Mouse (Mus musculus) layer of hippocampus, postnatal 14 days (tissue): ENCODE measurements around the gene 2310039H08Rik. TPM values are rescaled to one million over a fixed set of nuclear protein-coding genes. Genes with fewer than 3 reads are reported as not detected.
A peak's percentile ranks its signal among the peaks of the same experiment; 100 is the strongest.
"Not testable (repeated sequence)": the region's sequence is repeated elsewhere in the genome, so short reads cannot be mapped to it uniquely, and the experiment has no call there.

Experiments
- DNase-seq, 2 experiments: peaks; one replicate each; pipeline ENCODE4 v3.0.0; 2021 to 2022; ENCODE audit warnings: low spot score in 2 of 2, mixed read lengths in 1 of 2
- total RNA-seq, 2 experiments: library from RNA; stranded (reverse); gene quantifications; 2 replicates each; pipeline ENCODE4 v1.2.3; 2021

The 2310039H08Rik gene
- total RNA-seq, 2 experiments from 2014 or later, result 12.0 to 12.5 TPM

DNA sequence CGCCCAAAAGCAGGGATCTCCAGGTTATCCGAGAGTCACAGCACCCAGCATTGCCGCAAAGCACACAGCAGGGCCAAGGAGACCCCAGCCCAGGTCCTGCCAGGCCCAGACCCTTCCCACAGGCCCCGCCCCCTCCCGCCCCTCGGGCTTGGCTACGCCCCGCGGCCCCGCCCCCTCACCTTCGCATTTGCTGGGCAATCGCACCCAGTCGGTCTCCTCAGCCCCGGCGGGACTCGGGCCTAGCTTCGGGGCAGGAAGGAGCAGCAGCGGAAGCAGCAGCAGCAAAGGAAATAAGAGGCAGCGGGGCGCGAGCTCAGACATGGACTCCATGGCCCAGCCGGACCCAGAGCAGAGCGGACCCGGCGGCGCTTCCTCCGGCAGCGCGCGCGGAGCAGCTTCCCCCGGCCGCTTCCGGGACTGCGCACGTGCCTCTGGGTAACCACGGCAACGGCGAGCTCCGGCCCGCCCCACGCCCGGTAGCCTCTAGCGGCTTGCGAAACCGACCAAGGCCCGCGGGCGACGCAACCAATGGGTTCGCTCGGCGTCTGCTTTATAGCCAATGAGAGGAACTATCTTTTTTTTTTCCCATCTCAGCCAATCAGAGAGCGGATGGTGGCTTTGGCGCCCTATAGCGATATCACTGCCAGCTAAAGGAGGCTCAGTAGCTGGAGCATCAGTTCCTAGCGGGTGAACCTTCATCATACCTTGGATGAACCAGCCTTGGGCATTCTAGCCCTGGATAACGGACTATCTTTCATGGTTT lies 20.5 kb upstream of the 2310039H08Rik start, which contains the start of gene Cnpy3:
TSS of gene Cnpy3 (minus strand) at position 421 of the 763 bp plus-strand sequence.
- peak; percentile 97 to 98 for DNase-seq

DNA sequence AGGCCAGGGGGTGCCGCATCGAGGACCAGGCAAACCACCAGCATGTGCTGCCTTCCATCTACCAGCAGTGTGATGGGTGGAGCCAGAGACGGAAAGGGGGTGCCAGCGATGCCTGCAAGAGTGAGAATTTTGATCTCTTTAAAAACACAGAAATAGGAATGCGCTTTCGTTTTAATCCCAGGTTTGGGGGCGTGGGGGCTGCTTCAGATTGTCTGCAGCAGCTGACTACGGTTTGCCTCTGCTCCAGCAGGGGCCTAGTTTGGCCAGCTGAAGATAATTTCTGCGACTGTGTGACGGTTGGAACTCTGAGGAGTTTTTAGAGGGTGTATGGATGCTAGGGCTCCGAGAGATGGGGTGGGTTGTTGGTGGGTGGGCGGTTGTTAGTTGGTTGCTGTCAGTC lies 13.7 kb upstream of the 2310039H08Rik start:
- DNase-seq, result no peak

DNA sequence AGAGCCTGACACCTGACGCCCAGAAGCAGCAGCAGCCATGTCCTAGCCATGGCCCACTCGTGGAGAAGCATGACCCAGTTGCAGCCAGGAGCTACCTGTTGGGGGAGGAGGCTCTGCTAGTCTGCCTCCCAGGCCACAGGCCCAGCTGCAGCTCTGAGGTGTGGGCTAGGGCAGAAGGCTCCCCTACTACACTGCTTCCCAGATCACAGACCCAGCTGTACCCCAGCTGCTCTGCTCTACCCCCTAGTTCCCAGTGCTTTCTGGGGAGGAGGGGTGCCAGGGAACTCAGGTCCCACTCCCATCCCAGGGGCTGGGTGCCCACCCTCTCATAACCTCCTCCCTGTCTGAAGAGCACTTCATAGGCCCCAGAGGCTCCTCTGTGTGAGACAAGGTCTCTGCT lies 8.9 kb upstream of the 2310039H08Rik start, which contains the start of gene Ptcra:
TSS of gene Ptcra (minus strand) at position 169 of the 400 bp plus-strand sequence.
- DNase-seq, result no peak

DNA sequence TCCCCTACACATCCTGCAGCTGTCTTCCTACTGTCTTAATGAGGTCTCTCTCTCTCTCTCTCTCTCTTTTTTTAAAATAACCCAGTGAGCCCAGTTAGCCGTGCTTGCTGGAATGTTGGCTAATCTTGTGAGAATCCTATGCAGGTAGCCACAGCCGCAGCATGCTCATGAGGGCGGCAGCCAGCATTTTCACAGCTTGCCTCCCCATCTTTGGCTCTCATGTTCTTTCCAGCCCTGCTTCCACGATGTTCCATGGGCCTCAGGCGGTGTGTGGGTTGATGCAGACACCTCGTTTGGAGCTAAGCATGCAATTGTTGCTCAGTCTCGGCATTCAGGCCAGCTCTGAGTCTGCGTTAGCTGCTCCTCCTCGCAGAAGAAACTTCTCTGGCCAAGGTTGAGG lies 7.5 kb upstream of the 2310039H08Rik start:
- DNase-seq, result not testable (repeated sequence)

DNA sequence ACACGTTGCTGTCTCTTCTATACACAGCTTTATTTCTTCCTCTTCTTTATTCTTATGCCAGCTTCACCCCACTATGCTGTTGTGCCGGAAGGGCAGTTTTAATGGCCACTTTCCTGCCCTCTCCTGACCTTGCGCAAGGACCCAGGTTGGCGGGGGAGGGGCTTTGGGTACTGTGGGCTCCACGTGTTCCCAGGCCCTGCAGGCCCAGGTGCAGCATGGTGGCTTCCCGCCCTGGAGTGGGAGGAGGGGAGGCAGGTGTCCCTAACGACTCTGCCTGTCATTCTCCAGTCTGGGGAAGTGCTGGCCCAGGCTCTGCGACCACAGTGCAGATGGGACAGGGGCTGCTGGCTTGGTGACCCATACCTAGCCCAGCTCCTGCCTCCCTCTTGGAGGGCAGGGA lies 4.6 kb upstream of the 2310039H08Rik start:
- no peak for DNase-seq

DNA sequence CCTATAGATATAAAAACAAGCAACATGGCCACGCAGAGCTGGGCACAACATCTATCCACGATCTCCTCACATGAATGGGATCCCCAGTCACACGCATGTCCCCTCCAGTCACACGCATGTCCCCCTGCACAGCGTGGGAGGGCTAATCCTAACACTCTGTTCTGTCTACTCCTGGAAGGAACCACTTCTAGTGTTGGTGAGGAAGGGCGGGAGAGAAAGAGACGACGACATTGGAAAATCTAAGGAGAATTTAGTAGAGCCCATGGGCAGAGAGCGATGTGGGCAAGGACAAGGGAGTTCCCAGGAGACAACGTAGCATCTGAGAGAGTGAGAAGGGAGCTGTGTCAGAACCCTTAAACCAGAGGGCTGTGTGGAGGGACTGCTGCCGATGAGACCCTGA lies 1.9 kb upstream of the 2310039H08Rik start:
- DNase-seq, result no peak

DNA sequence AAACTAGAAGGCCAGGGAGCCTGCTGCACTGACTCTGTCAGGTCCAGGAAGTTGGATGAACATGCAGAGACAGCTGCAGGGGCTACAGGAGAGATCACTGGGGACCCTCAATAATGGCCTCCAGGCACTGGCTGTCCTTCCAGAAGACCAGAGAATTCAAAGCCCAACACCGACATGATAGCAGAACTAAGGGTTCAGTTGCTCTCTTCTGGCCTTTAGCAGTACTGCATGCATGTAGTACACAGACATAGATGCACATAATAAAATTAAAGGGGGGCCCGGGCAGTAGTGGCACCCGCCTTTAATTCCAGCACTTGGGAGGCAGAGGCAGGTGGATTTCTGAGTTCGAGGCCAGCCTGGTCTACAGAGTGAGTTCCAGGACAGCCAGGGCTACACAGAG lies 1.4 kb upstream of the 2310039H08Rik start:
- DNase-seq, result no peak

DNA sequence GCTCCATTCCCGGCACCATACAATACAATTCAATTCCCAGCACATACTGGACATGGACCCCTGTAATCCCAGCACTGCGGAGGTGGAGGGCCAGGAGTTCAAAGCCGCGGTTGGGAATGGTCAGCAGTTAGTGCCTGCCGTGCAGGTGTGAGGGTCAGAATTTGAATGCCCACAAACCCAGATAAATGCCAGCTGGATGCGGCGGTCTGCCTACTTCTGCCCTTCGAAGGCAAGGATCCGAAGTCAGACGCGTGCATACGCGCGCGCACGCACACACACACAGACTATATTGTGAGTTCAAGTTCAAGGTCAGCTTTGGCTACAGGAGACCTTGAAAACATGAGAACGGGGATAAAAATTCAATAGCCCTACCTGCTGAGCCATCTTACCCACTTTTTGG lies 819 bp upstream of the 2310039H08Rik start:
- DNase-seq, result no peak

DNA sequence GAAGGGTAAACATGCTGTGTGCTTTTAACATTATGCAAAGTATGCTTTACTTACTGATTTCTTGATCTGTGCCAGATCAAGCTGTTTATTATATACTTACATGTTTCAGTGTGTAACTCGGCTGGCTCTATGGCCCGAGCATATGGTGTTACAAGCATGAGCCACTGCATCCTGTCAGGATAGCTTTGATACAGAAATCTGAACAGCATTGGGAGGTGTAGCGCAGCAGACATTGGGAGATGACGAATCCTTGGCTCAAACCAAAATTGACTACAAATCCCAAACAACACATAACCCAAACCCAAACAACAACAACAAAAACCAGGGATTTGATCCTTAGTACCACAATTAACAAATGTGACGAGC lies 414 bp upstream of the 2310039H08Rik start:
- DNase-seq, result no peak

DNA sequence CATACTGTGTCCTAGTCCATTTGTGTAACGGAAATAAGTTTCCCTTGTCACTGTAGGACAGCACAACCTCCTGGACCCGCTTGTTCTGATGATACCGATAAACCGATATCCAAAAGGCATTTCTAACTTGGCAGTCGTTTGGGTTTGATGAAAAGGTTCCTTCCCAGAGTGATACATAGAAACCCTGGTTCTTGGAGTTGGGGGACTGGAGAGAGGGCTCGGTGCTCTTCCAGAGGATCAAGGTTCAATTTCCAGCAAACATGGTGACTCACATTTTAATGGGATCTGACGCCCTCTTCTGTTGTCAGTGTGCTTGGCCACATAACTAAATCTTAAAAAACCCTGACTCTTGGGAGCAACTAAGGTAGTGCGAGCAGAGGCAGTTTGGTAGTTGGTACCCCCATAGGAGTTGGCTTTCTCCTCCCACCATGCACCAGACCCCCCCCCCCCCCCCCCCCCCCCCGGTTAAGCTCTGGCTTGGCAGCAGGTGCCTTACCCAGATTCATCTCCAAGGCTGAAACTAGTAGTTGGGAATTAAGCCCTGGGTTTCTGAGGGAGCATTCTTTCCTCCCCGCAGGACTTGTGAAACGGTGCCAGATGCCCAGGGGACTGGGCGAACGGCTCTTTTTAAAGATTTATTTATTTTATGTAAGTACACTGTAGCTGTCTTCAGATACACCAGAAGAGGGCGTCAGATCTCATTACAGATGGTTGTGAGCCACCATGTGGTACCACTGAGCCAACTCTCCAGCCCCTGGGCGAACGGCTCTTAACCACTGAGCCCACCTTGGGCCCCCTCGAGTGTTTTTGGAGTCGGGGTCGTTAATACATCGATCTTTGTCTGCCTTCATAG lies 1.1 kb downstream of the 2310039H08Rik start:
- DNase-seq, result no peak

DNA sequence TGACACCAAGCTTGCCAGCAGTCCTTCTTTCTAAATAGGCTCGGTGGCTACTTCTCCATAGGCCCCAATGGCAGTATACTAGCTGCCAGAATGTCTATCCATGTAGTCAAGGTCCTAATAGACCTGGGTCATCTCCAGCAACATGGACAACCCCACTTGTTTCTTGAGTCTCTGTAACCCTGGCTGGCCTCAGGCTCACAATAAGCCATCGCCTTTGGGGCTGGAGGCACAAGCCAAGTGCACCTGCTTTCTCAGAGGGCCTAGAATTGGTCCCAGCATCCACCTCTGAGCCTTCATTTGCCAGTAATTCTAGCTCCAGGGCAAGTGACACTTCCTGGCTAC lies 1.7 kb downstream of the 2310039H08Rik start:
- no peak for DNase-seq

DNA sequence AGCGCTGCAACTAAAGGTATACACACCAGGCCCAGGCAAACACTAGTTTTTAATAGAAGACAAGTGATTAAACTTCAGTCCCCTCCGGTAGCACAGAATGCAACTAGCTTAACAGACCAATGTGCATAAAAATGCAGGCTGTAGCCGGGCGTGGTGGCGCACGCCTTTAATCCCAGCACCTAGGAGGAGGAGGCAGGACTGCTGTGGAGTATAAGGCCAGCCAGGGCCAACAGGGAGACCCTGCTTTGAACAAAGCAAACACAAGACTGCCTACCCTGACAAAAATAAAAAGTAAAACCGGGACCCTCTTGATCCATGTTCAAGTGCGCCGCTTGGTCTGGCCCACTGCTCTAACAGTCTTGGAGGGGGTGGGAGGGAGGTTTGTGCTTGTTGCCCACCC lies 2.6 kb downstream of the 2310039H08Rik start:
- no peak for DNase-seq

DNA sequence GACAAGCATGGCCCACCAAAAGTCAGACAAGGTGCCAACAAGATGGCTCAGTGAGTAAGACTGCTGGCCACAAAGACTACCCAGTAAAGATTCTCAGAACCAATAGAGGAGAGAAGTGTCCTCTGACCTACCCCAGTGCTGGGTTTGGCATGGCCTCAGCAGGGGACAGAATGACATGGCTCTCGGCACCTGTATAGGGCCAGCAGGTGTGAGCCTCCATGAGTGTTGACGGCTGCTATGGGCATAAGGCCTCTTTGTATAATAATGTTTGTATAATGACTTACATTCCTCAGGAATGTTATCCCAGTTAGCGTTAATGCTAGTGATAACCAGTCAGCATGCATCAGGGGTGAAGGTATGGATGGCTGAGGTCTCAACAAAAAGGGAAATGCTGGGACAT lies 3.7 kb downstream of the 2310039H08Rik start:
- DNase-seq, result no peak

DNA sequence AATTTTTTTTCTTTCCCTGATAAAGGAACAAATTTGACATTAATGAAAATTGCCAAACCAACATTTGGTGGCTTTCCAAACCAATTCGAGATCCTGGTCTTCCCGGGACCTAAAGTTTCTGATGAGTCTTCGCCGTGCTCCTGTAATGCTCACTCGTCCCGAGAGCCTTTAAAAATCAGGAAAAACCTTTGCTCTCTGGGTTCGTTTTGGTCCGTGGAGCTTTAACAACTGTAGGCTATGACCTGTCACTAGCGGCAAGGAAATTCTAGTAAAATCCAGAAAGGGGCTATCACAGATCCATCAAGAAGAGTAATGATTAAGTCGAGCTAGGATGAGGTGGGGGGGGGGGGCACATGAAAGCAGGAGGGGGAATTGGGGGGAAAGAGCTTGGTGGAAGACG lies 9.4 kb downstream of the 2310039H08Rik start:
- DNase-seq, result no peak

DNA sequence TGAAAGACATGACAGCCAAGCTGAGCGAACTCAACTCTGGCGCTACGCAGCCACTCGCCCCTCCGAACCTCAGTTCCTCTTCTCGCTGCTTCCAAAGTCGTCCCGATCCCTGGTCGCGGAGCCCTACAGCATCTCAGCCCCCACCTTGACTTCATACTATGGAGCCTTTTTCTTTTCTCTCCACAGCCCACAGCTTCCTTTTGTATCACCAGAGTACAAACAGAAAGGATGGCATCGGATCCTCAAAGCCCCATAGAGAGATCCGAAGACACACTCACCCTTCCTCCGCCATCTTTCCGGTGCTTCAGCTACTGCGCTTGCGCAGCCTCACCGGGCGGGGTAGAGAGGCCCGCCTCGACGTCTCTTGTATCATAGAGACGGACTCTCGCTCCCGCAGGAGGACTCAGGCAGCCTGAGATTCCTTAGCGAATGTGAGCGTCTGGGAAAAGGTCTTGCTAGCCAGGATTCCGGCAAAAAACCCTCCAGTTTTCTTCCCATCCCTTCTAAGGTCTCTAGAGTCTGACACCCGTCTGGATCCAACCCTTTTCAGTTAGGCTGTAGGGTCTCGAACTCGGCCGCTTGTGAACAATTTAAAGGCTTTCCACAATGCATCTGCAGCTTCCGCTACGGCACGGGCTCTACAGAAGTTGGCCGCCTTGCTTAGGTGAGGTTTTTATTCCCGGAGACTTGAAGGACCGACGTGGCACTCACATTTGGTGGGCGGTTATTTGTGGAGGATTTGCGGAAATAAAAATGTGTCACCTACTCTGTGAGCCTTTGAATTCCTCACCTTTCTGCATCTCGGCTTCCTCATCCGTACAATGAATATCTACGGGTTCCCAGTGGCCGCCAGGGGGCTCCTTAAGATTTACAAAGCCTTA lies 10.1 kb downstream of the 2310039H08Rik start, which contains the start of gene Rpl7l1:
TSS of gene Rpl7l1 (minus strand) at position 332 of the 881 bp plus-strand sequence.
- DNase-seq, result peak; percentile 92 to 93

DNA sequence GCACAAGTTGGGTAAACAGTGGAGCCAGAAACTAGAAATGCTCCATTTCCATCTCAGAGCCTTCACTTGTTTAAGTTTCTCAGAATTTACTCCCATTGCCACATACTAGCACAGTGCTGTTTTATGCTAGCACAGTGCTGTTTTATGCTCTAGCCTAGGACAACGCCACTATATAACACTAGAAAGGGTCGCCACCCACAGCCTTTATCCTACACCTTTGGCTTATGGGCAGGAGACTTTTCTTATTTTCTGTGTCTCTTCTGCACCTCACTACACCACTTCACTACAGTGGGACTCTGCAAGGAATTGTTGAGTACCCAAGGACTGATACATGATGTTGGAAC lies 10.8 kb downstream of the 2310039H08Rik start:
- DNase-seq, result no peak

DNA sequence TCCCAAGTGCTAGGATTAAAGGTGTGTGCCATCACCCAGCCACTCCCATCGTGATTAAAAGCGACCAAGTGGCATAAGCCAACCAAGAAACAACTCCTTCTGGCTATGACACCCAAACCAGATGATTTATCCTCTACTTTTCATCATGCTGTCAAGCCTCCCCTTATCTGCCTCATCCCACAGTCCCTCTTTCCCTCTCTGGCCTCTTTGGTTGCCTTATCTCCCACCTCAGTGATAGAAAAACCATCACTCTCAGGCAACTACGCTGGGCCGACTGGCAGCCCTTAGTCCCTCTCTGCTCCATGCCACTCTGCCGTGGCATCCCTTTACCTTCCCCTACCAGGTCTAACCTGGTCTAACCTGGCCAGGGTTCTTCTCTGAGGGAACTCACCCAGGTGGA lies 14.5 kb downstream of the 2310039H08Rik start:
- no peak for DNase-seq

DNA sequence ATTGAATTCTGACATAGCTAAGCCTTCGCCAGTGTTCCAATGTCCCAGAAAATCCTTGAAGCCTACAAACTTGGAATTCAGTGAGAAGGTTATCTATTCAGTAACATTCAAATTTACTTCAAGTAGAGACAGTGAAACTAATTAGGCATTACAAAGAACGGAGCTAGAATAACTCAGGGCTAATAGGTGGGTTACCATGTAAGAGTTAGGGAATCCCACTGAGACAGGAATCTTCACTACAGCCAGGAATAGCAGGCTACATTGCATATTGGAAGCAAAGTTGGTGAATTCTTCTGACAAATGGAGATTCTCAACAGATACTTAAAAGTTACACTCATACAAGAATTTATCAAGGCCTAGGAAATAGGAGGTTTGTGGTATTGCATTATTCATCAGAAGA lies 15.5 kb downstream of the 2310039H08Rik start:
- not testable (repeated sequence) for DNase-seq

DNA sequence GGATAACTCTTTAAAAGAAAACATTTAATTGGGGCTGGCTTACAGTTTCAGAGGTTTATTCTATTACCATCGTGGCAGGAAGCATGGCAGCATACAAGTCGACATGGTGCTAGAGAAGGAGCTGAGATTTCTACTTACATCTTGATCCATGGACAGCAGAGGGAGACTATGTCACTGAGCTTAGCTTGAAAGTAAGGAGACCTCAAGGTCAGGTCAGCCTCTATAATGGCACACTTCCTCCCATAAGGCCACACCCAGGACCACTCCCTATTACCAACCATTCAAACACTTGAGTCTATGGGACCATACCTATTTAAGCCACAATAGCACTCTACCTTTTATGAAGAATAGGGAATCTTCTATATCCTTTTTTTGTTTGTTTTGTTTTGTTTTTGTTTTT lies 20.5 kb downstream of the 2310039H08Rik start:
- DNase-seq, result no peak

DNA sequence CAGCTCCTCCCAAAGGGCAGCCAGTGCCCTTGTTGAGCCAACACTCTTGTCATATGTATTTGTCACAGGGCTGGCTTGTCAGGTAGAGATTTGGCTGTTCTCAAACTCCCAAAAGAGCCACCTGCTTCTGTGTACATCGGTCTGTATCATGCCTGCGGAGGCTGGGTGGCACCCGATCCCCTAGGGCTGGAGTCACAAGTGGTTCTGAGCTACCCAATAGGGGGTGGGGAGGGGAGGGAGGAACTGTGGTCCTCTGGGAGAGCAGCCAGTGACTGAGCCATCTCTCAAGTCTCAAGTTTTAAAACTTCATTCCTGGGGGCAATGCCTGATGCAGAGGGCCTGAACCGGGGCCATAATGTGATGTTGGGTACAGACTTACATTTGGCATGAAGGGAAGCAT lies 24.3 kb downstream of the 2310039H08Rik start:
- no peak for DNase-seq

DNA sequence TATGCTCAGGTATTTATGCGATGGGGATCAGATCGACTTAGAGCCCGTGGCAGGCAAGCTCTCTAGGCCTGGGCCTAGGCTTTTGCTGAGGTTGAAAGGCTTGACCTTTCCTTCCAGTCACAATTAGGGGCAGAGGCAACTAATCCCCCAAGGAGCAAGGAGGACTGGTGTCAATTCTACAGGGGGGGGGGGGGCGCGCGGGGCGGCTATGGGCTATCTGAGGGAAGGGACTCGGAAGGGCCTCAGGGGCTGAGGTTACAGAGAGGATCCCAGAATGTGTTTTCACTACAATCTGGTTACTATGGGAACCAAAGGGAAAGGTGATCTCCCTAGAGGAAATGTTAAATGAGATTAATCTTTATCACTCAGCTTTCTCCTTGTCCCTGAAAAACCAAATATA lies 25.0 kb downstream of the 2310039H08Rik start:
- DNase-seq, result no peak
